Mouse (Mus musculus) lung, embryonic 16.5 days (tissue): ENCODE measurements around the gene Unkl. TPM values are rescaled to one million over a fixed set of nuclear protein-coding genes. Genes with fewer than 3 reads are reported as not detected.
"Not testable (repeated sequence)": the region's sequence is repeated elsewhere in the genome, so short reads cannot be mapped to it uniquely, and the experiment has no call there.

ENCODE experiments used
- ATAC-seq: fragments of 200-750 bp; cut with Nextera tagmentation; 2 replicates; pipeline ENCODE4 v1.8.0; 2017; ENCODE audit warnings: low read depth, mild to moderate bottlenecking, moderate library complexity
- H3K27ac ChIP-seq: fragments of 300-500 bp; sonication (generic); 2 replicates; pipeline ENCODE4 v1.5.1; 2014; ENCODE audit warnings: mild to moderate bottlenecking, control low read depth, low read length
- H3K27me3 ChIP-seq: fragments of 300-500 bp; sonication (generic); 2 replicates; pipeline ENCODE4 v1.6.1; 2014; ENCODE audit warnings: low read depth, low read length, mixed read lengths; ENCODE audit not compliant: control insufficient read depth, insufficient read depth
- H3K36me3 ChIP-seq: fragments of 300-500 bp; sonication (generic); 2 replicates; pipeline ENCODE4 v1.6.1; 2014; ENCODE audit warnings: low read length; ENCODE audit not compliant: control insufficient read depth, insufficient read depth
- H3K4me1 ChIP-seq: fragments of 300-500 bp; sonication (generic); replicated peaks from 2 replicates; pipeline ENCODE4 v1.6.1; 2014; ENCODE audit warnings: low read length, mixed read lengths; ENCODE audit not compliant: control insufficient read depth, insufficient read depth
- H3K4me2 ChIP-seq: fragments of 300-500 bp; sonication (generic); 2 replicates; pipeline ENCODE4 v1.6.1; 2014; ENCODE audit warnings: low read depth, low read length, control low read depth
- H3K4me3 ChIP-seq: fragments of 300-500 bp; sonication (generic); 2 replicates; pipeline ENCODE4 v1.5.1; 2014; ENCODE audit warnings: mild to moderate bottlenecking, low read length, control low read depth
- H3K9ac ChIP-seq: fragments of 300-500 bp; sonication (generic); 2 replicates; pipeline ENCODE4 v1.6.1; 2014; ENCODE audit warnings: low read length, control low read depth
- H3K9me3 ChIP-seq: fragments of 300-500 bp; sonication (generic); 2 replicates; pipeline ENCODE4 v1.6.1; 2016; ENCODE audit warnings: low read length; ENCODE audit not compliant: control insufficient read depth
- WGBS: fragments of 180-500 bp; shearing (Covaris S2); extraction: QIAGEN DNeasy Blood & Tissue Kit; methylation state at CpG from one replicate; pipeline ENCODE4 v1.1.7; 2014; 5-methylcytosine and 5-hydroxymethylcytosine counted together
- polyA plus RNA-seq: library from polyadenylated mRNA; unstranded; fragments of >200 nt; fragmentation: Nextera tagmentation; extraction: Ambion mirVana; gene quantifications from 2 replicates; pipeline ENCODE4 v1.2.1, GENCODE M21; 2015

Unkl gene
- polyA plus RNA-seq, 1 experiment from 2014 or later: 10.8 TPM

DNA sequence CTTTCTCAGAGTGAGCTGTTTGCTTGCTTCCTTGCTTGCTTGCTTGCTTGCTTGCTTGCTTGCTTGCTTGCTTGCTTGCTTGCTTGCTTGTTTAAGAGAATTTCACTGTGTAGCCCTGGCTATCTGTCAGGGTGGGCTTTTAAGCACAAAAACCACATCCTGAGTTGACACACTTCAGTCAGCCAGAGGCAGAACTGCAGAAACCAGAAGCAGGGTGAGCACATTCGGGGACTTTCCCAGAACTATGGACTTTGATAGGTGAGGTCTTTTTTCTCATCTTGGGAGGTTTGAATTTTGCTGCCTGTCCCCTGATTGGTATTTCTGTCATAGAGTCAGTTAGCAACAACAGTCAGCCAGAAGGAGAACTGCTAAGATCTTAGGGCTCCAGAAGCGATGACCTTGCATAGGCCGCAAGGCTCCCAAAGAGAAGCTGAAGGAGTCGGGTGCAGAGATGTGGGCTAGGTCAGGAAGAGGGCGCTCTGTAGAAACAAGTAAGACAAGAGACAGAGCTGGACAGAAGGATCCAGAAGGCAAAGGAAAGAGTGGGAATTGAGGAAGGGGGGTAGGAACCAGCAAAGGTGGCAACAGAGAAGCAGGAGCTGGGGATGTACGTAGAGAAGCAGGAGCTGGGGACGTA lies 36.5 kb downstream of the Unkl start:
- Histone ChIP-seq H3K4me3 (no peak overlapping the region), H3K27me3 (no peaks in the 10 kb centered on the region), H3K4me2 (no peak overlapping the region), H3K9me3 (no peaks in the 10 kb centered on the region), H3K27ac (no peak overlapping the region), H3K9ac (no peak overlapping the region), H3K4me1 (peaks cover 8% of the 10 kb centered on the region; the same call in 1 of the 2 replicates), H3K36me3 (peaks cover 3% of the 10 kb centered on the region)
- ATAC-seq: no peak
- 81% methylated on average over 7 of the region's 7 CpGs for WGBS

DNA sequence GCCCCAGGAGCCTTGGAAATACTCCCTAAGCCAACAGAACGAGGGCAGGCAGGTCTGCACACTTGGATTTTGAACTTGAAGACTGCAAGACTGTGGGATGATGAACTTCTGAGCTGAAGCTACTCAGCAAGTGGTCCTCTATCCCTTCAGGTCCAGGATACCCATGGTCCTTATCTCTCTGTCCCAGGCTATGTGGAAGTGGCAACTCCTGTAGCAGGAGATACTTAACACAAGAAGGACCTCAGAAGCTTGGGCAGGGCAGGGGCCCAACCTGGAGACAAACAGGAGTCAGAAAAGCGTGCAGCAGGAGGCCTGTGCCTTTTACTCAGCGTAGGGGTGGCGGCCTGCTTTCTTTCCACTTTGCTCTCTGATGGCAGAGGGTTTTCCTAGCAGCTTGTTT lies 37.5 kb downstream of the Unkl start:
- ATAC-seq: no peak
- no peak overlapping the region for H3K9ac ChIP-seq
- no peaks in the 10 kb centered on the region for H3K9me3 ChIP-seq
- H3K27me3 ChIP-seq: no peaks in the 10 kb centered on the region
- no peak overlapping the region for H3K4me3 ChIP-seq
- WGBS: 81% methylated on average over 4 of the region's 4 CpGs
- H3K36me3 ChIP-seq: peaks cover 3% of the 10 kb centered on the region
- H3K4me1 ChIP-seq: peaks cover 11% of the 10 kb centered on the region; the same call in 1 of the 2 replicates
- no peak overlapping the region for H3K27ac ChIP-seq
- H3K4me2 ChIP-seq: no peak overlapping the region

DNA sequence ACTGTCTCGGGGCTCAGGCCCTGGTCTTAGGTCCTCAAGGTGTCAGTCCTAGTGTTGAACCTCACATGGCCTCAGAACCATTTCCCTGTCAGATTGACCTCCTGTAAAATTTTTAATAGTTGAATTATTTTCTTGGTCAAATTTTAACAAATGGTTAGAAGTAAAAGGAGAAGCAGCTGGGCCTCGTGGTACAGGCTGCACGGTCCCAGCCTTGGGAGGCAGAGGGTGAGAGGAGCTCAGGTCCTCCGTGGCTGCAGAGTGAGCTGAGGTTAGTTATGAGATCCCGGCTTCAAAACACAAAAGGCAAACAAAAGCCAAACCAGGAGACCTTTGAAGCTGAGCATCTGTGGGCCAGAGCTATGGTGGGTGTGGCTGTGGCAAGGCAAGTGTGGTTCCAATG lies 39.8 kb downstream of the Unkl start:
- Histone ChIP-seq H3K9ac (no peak overlapping the region), H3K27ac (no peak overlapping the region), H3K4me3 (no peak overlapping the region), H3K36me3 (peaks cover 3% of the 10 kb centered on the region), H3K4me1 (0 out of 2 replicates have a peak, but pooled peaks cover 3% of the 10 kb centered on the region), H3K4me2 (no peak overlapping the region), H3K27me3 (no peaks in the 10 kb centered on the region), H3K9me3 (no peaks in the 10 kb centered on the region)
- ATAC-seq: no peak
- 77% methylated on average over 5 of the region's 5 CpGs for WGBS

DNA sequence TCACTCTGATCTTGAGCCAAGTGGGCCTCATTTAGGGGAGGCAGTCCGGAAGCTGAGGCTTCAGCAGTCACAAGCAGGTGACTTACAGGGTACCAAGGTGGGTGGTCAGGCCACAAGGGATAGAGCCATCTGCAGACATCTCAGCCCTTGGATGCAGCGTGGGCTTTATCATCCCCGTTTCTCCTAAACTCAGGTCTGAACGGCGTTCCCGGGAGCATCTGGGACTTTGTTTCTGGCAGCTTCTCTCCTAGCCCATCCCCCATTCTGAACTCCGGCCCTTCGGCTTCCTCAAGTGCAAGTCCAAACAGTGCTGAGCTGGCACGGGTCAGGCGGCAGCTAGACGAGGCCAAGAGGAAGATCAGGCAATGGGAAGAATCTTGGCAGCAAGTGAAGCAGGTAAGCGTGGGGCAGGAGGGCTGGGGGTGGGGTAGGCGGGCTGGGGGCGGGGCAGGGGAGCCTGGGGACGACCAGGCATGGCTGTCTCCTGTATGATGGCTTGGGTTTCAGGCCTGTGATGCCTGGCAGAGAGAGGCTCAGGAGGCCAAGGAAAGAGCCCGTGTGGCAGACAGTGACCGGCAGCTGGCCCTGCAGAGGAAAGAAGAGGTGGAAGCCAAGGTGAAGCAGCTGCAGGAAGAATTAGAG lies 41.9 kb downstream of the Unkl start:
- WGBS: 54% methylated on average over 12 of the region's 17 CpGs
- not testable (repeated sequence) for H3K9ac ChIP-seq, H3K9me3 ChIP-seq, H3K4me2 ChIP-seq, H3K4me1 ChIP-seq, H3K4me3 ChIP-seq, H3K36me3 ChIP-seq, H3K27me3 ChIP-seq
- H3K27ac ChIP-seq: peak overlapping the region; percentile 16; the same call in 1 of the 2 replicates
- peak; percentile 75 for ATAC-seq

DNA sequence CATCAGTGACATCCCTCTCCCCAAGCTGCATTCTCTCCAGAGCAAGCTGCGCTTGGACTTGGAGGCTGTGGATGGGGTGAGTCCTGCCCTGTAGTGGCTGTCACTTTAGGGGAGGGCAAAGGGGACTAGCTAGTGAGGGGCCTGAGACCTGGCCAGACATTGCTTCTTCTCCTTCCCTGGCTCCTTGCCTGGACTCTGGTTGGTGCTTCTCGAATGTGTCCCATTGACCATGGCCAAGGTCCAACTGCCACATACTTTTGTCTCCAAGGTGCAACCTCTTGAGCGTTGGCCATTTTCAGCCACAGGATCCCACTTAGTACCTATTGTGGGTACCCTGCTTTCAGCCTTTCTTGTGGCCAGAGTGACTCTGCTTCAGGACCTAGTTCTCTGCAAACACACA lies 42.5 kb downstream of the Unkl start:
- no peaks in the 10 kb centered on the region for H3K27me3 ChIP-seq
- H3K9me3 ChIP-seq: no peaks in the 10 kb centered on the region
- peaks cover 13% of the 10 kb centered on the region for H3K36me3 ChIP-seq
- ATAC-seq: no peak
- WGBS: 86% methylated on average over 3 of the region's 3 CpGs
- 0 out of 2 replicates have a peak, but pooled peaks cover 3% of the 10 kb centered on the region for H3K4me1 ChIP-seq
- no peak overlapping the region for H3K9ac ChIP-seq
- no peak overlapping the region for H3K4me2 ChIP-seq
- no peak overlapping the region for H3K27ac ChIP-seq
- no peak overlapping the region for H3K4me3 ChIP-seq

DNA sequence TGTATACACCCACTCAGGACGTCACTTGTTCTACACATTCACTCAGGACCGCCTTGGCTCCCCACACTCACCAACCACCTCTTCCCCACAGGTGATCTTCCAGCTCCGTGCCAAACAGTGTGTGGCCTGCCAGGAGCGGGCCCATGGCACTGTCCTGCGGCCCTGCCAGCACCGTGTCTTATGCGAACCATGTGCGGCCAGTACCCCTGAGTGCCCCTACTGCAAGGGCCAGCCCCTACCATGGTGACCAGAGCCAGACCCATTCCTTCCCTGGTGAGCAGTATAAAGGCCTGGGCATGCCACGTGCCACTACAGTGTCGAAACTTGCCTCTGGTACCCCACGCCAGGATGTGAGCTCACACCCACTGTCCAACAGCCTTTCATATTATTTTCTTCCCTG lies 43.4 kb downstream of the Unkl start:
- H3K27ac ChIP-seq, H3K4me1 ChIP-seq, H3K4me2 ChIP-seq, H3K27me3 ChIP-seq, H3K9me3 ChIP-seq, H3K9ac ChIP-seq, H3K4me3 ChIP-seq: not testable (repeated sequence)
- 88% methylated on average over 4 of the region's 11 CpGs for WGBS
- peaks cover 11% of the 10 kb centered on the region for H3K36me3 ChIP-seq
- peak; percentile 34; the same call in 1 of the 2 replicates for ATAC-seq

DNA sequence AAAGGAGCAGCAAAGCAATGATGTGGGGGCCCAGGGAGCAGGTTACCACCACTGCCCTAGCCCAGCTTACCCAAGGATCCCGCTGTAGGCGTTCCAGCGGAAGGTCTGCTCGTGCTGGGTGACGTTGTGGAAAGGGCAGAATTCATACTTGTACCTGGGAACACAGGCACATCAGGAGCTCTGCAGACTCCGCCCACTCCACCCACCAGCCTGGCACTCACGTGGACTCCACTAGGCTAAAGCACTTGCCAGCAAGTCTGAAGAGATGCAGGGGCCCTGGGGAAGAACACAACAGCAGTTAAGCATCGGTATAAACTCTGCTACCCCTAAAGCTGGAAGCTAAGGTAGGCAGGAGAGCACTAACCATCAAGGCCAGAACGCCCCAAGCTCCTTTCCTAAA lies 47.4 kb downstream of the Unkl start:
- H3K27ac ChIP-seq: no peak overlapping the region
- WGBS: 74% methylated on average over 9 of the region's 9 CpGs
- no peak overlapping the region for H3K4me2 ChIP-seq
- H3K4me1 ChIP-seq: peaks cover 6% of the 10 kb centered on the region
- no peak overlapping the region for H3K4me3 ChIP-seq
- no peaks in the 10 kb centered on the region for H3K27me3 ChIP-seq
- no peak overlapping the region for H3K9ac ChIP-seq
- H3K36me3 ChIP-seq: peaks cover 11% of the 10 kb centered on the region
- ATAC-seq: no peak
- no peaks in the 10 kb centered on the region for H3K9me3 ChIP-seq

DNA sequence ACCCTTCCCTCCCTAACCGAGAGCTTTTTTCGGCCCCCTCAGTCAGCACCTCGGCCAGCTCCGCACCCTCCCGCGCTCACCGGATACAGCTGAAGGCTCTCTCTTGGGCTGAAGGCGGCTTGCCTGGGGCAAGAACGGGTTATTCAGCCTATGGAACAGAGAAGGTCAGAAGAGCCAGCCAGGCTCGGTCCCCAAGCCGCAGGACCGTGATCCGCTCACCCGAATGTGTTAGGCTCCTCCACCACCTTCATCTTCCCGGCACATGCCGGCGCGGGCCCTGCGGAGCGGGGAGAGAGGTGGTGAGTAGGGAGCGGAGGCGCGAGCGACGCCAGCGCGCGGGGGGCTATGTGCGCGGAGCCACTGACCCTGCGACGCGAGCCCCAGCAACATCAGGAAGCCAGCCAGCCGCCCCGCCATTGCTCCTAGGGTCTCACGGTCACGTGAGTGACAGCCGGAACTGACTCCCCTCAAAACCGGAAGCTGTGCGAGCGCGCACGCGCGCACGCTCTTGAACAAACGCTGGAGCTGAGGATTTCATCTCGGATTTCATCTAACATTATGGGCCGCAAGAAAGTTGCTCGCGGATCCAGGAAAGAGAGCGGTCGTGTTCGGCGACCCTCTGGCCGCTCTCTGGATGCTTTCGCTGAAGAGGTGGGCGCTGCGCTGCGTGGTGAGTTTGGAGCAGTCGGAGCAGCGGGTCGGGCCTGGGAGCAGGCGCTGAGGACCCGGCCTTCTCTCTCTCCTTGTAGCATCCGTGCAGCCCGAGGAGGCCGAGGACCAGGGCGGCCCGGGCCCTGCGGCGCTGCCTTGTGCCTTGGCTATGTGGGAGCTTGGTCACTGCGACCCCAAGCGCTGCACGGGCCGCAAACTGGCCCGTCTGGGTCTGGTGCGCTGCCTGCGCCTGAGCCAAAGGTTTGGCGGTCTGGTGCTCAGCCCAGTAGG lies 51.8 kb downstream of the Unkl start, which contains the start of the genes Gnptg and Tsr3:
Gene Gnptg (minus strand): TSS at position 430 of the 942 bp plus-strand sequence.
Gene Tsr3 (plus strand): TSS at position 476 of the 942 bp plus-strand sequence.
- Histone ChIP-seq H3K36me3 (peaks cover 21% of the 10 kb centered on the region), H3K9me3 (no peaks in the 10 kb centered on the region), H3K9ac (peak within 1 kb of the TSS; percentile 98), H3K4me3 (peak within 1 kb of the TSS; percentile 82), H3K27ac (peak within 1 kb of the TSS; percentile 76), H3K4me1 (peaks cover 12% of the 10 kb centered on the region), H3K4me2 (peak within 1 kb of the TSS; percentile 93), H3K27me3 (no peaks in the 10 kb centered on the region)
- peak; percentile 93 for ATAC-seq
- WGBS: under 1% methylated on average over 76 of the region's 80 CpGs
